Mouse (Mus musculus) heart, adult 2 months (tissue): ENCODE results near the gene Cep128.

Source experiments
- CTCF ChIP-seq: fragments of 200-600 bp; IDR thresholded peaks from 2 replicates; pipeline ENCODE4 v1.8.1; 2022; ENCODE audit warnings: antibody characterized with exemption, mild to moderate bottlenecking, moderate library complexity
- EP300 ChIP-seq: fragments of 200-500 bp; IDR thresholded peaks from 2 replicates; pipeline ENCODE4 v1.6.1; 2011; ENCODE audit warnings: low read depth, low read length, control low read depth; ENCODE audit not compliant: insufficient read depth
- POLR2A ChIP-seq: fragments of 200-500 bp; IDR thresholded peaks from 2 replicates; pipeline ENCODE4 v1.6.1; 2011; ENCODE audit warnings: mild to moderate bottlenecking, low read depth, low read length, control low read depth; ENCODE audit not compliant: insufficient read depth

- TF ChIP-seq CTCF (no peak), POLR2A (no peak), EP300 (no peak)
These were observed 343.8 kb downstream of the Cep128 start for GRCm38 (mm10) chr12:91040267-91040905.
